Comparison of ENCODE assay signal across 11 mouse cellular contexts in the genomic region with DNA sequence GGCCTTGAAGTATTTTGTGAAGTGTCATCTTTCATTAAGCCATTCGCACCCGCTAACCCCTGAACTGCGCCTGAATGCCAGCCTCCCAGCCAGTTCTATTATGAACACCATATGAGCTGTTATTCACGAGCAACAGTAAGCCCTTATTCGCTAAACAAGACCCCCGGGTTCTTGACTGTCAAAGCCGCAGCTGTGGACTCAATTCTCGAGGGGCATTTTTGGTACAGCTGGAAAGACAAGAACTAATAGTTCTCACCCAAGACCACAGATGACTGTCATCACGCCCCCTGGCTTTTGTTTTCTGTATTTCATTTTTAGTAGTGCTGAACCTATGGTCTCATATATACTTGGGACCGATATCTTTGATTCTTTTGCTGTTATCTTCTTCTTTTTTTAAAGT. TPM values are rescaled to one million over a fixed set of nuclear protein-coding genes. Genes with fewer than 3 reads are reported as not detected.
A peak's percentile ranks its signal among the peaks of the same experiment; 100 is the strongest.
DNase-seq lines count a peak whose midpoint lies in the region; ATAC-seq and TF ChIP-seq lines count a peak whose summit lies in the region.
"Had no signal": no experiment of that assay in that cellular context is flagged by ENCODE, and none has a peak within 500 bp of the region (broad histone marks: within the 10 kb centered on the region; RNA-seq: fewer than 3 reads in every experiment).

No protein-coding gene starts in this region.

- peak; percentile 55 for TF ChIP-seq CTCF in forebrain, postnatal 0 days (IDR thresholded peaks at IDR 0.05; ENCODE audit: low read depth)

- peaks cover 7% of the 10 kb centered on the region; the same call in 1 of the 2 replicates for H3K27me3 ChIP-seq in forebrain, postnatal 0 days (ENCODE audit: insufficient read depth, low read length)
- no peaks in the 10 kb centered on the region for H3K27me3 ChIP-seq in forebrain, embryonic 11.5 days (ENCODE audit: control insufficient read depth, insufficient read depth, low read length)
- 0 out of 2 replicates have a peak, but pooled peaks cover 3% of the 10 kb centered on the region for H3K27me3 ChIP-seq in hindbrain, embryonic 15.5 days

- H3K4me3 ChIP-seq in forebrain, postnatal 0 days (ENCODE audit: low read depth, low read length) = no peak overlapping the region
- H3K4me3 ChIP-seq in forebrain, embryonic 11.5 days (ENCODE audit: low read depth, low read length) = no peak overlapping the region
- no peak overlapping the region for H3K4me3 ChIP-seq in hindbrain, embryonic 15.5 days
- H3K4me3 ChIP-seq: heart, embryonic 15.5 days; liver, embryonic 13.5 days had no signal

- no peaks in the 10 kb centered on the region for H3K4me1 ChIP-seq in forebrain, postnatal 0 days (ENCODE audit: insufficient read depth)
- no peaks in the 10 kb centered on the region for H3K4me1 ChIP-seq in forebrain, embryonic 11.5 days (replicated peaks; ENCODE audit: control insufficient read depth, insufficient read depth, low read length)
- H3K4me1 ChIP-seq in hindbrain, embryonic 15.5 days (replicated peaks) = no peaks in the 10 kb centered on the region
- H3K4me1 ChIP-seq: heart, embryonic 15.5 days; liver, embryonic 13.5 days had no signal

- peak; percentile 13 for DNase-seq in forebrain, postnatal 0 days
- no peak for DNase-seq in forebrain, embryonic 11.5 days (ENCODE audit: low spot score)
- DNase-seq in lung, postnatal 10 days = peak; percentile 28
- DNase-seq in lung, postnatal 36 days = no peak
- DNase-seq in retina, postnatal 1 day = peak; percentile 81
- no peak for DNase-seq in urinary bladder, postnatal 36 days (ENCODE audit: low spot score in 2 of 2)
- no peak for DNase-seq in lung, postnatal 25 days (ENCODE audit: low spot score)
- DNase-seq: liver, embryonic 13.5 days had no signal

- no peak overlapping the region for H3K4me2 ChIP-seq in forebrain, postnatal 0 days (ENCODE audit: low read depth)
- no peak overlapping the region for H3K4me2 ChIP-seq in forebrain, embryonic 11.5 days (ENCODE audit: low read depth, low read length, severe bottlenecking)
- H3K4me2 ChIP-seq in hindbrain, embryonic 15.5 days = 0 out of 2 replicates have a peak overlapping the region, but pooled peaks have one; percentile 17
- H3K4me2 ChIP-seq: heart, embryonic 15.5 days; liver, embryonic 13.5 days had no signal

- H3K9me3 ChIP-seq in forebrain, postnatal 0 days (ENCODE audit: low read length) = no peaks in the 10 kb centered on the region
- H3K9me3 ChIP-seq in forebrain, embryonic 11.5 days (ENCODE audit: control insufficient read depth, low read length) = no peaks in the 10 kb centered on the region
- no peaks in the 10 kb centered on the region for H3K9me3 ChIP-seq in hindbrain, embryonic 15.5 days
- H3K9me3 ChIP-seq: heart, embryonic 15.5 days; liver, embryonic 13.5 days had no signal

- no peak overlapping the region for H3K9ac ChIP-seq in forebrain, postnatal 0 days
- no peak overlapping the region for H3K9ac ChIP-seq in forebrain, embryonic 11.5 days (ENCODE audit: low read length)
- H3K9ac ChIP-seq in hindbrain, embryonic 15.5 days = no peak overlapping the region
- H3K9ac ChIP-seq: heart, embryonic 15.5 days; liver, embryonic 13.5 days had no signal

- H3K36me3 ChIP-seq in forebrain, postnatal 0 days (ENCODE audit: insufficient read depth) = no peaks in the 10 kb centered on the region
- H3K36me3 ChIP-seq in forebrain, embryonic 11.5 days (ENCODE audit: control insufficient read depth, insufficient read depth, low read length) = no peaks in the 10 kb centered on the region
- no peaks in the 10 kb centered on the region for H3K36me3 ChIP-seq in hindbrain, embryonic 15.5 days
- H3K36me3 ChIP-seq: heart, embryonic 15.5 days; liver, embryonic 13.5 days had no signal

- ATAC-seq in forebrain, postnatal 0 days = peak; percentile 47; the same call in 1 of the 2 replicates
- no peak for ATAC-seq in forebrain, embryonic 11.5 days (replicated peaks; ENCODE audit: low FRiP score)
- ATAC-seq in hindbrain, embryonic 15.5 days (ENCODE audit: low FRiP score, low read depth) = no peak

- 41% methylated on average over 10 of the region's 10 CpGs for WGBS in forebrain, postnatal 0 days
- 55% methylated on average over 10 of the region's 10 CpGs for WGBS in forebrain, embryonic 11.5 days
- WGBS in hindbrain, embryonic 15.5 days = 45% methylated on average over 10 of the region's 10 CpGs

- H3K27ac ChIP-seq in forebrain, postnatal 0 days (ENCODE audit: low read depth, low read length) = no peak overlapping the region
- no peak overlapping the region for H3K27ac ChIP-seq in forebrain, embryonic 11.5 days (ENCODE audit: low read depth, low read length)
- no peak overlapping the region for H3K27ac ChIP-seq in hindbrain, embryonic 15.5 days (replicated peaks)
- H3K27ac ChIP-seq: heart, embryonic 15.5 days; liver, embryonic 13.5 days had no signal

RNA-seq across cellular contexts. Expression of gene Usp44, which starts 17.6 kb away (rescaled TPM):
- total RNA-seq in forebrain, postnatal 0 days (2014; rRNA removed) = 0.08 and 0.14 TPM in 2 replicates
- polyA plus RNA-seq in forebrain, postnatal 0 days (2015; fragmentation: Nextera tagmentation; extraction: Ambion mirVana) = 0.05 and 0.08 TPM in 2 replicates
- polyA plus RNA-seq in forebrain, embryonic 11.5 days (2014; fragmentation: Nextera tagmentation; extraction: Ambion mirVana) = 10.5 and 11.3 TPM in 2 replicates
- 0.43 and 0.64 TPM in 2 replicates for polyA plus RNA-seq in hindbrain, embryonic 15.5 days (2015; fragmentation: Nextera tagmentation; extraction: Ambion mirVana)
- polyA plus RNA-seq: CD4-positive, CD25-positive, alpha-beta regulatory T cell, adult 4 months had no signal

Comparison
In these comparisons a context has a peak if more than half of its experiments do, and no peak if none do; other contexts are left out.
1. DNase-seq: peak in forebrain, postnatal 0 days (single experiment), lung, postnatal 10 days (single experiment) and retina, postnatal 1 day (single experiment); none in forebrain, embryonic 11.5 days (single experiment), lung, postnatal 36 days (single experiment), urinary bladder, postnatal 36 days (0 of 2) and lung, postnatal 25 days (single experiment).